Mouse (Mus musculus): Measurements from ENCODE around the gene Sema4b. TPM values are rescaled to one million over a fixed set of nuclear protein-coding genes. Genes with fewer than 3 reads are reported as not detected.

The Sema4b gene
- total and polyA plus RNA-seq, 3 experiments = 10.9 to 17.3 TPM; not detected in 1

DNA sequence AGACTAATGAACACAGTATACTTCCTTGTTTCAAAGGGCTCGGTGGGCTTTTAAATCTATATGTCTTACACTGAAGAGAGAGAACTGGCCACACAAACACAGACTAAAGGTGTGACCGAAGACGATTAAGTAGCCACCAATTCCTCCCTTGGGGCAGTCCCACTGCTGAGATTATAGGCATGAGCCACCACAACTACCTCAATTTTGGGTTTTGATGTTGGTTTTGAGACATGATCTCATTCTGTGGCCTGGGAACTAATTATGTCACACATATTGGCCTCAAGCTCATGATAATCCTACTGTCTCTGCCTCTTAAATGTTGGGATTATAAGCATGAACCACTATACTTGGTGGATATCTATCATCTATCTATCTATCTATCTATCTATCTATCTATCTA is 9.2 kb upstream of the Sema4b start:
- Histone ChIP-seq H3K36me3 (ENCODE audit: control insufficient read depth in 1 of 2, insufficient read depth in 2 of 2, low read length in 2 of 2) (peaks cover 0 to 19% of the 10 kb centered on the region in 2 experiments; a peak in 2 of 4 replicates), H3K27me3 (ENCODE audit: control insufficient read depth in 1 of 2, insufficient read depth in 2 of 2, low read length in 2 of 2) (no peaks in the 10 kb centered on the region), H3K4me3 (ENCODE audit: control insufficient read depth in 1 of 2, insufficient read depth in 1 of 2, low read depth in 2 of 2, low read length in 2 of 2) (no peak overlapping the region), H3K27ac (ENCODE audit: control insufficient read depth, low read depth, low read length) (no peak overlapping the region), H3K9ac (ENCODE audit: control insufficient read depth, low read depth, low read length, poor library complexity, severe bottlenecking) (no peak overlapping the region), H3K4me1 (ENCODE audit: control insufficient read depth in 1 of 2, insufficient read depth in 2 of 2, low read length in 2 of 2) (peaks cover 10 to 51% of the 10 kb centered on the region in 2 experiments), H3K9me3 (replicated peaks; ENCODE audit: insufficient read depth, low read length) (no peaks in the 10 kb centered on the region), H3K79me2 (ENCODE audit: control insufficient read depth, insufficient read depth, low read length, poor library complexity) (no peaks in the 10 kb centered on the region)
- TF ChIP-seq ZMIZ1 (IDR thresholded peaks at IDR 0.05; ENCODE audit: low read depth, low read length) (no peak), RAD21 (IDR thresholded peaks at IDR 0.05; ENCODE audit: low read depth, low read length) (no peak), MAFK (IDR thresholded peaks at IDR 0.05; ENCODE audit: borderline replicate concordance, low read depth, low read length) (no peak), CHD1 (IDR thresholded peaks at IDR 0.05; ENCODE audit: low read depth, low read length) (no peak), MAX (IDR thresholded peaks at IDR 0.05; ENCODE audit: low read length) (no peak), BHLHE40 (IDR thresholded peaks at IDR 0.05; ENCODE audit: borderline replicate concordance, low read depth, low read length) (no peak), UBTF (IDR thresholded peaks at IDR 0.05; ENCODE audit: borderline replicate concordance, insufficient read depth, low read depth, low read length) (no peak), ETS1 (IDR thresholded peaks at IDR 0.05; ENCODE audit: low read depth, low read length) (no peak), POLR2AphosphoS2 (IDR thresholded peaks at IDR 0.05; ENCODE audit: low read length) (no peak), USF2 (IDR thresholded peaks at IDR 0.05; ENCODE audit: borderline replicate concordance in 1 of 2, insufficient read depth in 1 of 2, low read depth in 1 of 2, low read length in 2 of 2) (no peak), ZC3H11A (IDR thresholded peaks at IDR 0.05; ENCODE audit: low read depth, low read length) (no peak), NELFE (IDR thresholded peaks at IDR 0.05; ENCODE audit: low read depth, low read length) (no peak), USF1 (IDR thresholded peaks at IDR 0.05; ENCODE audit: low read depth, low read length) (no peak), RCOR1 (IDR thresholded peaks at IDR 0.05; ENCODE audit: low read depth, low read length) (no peak), TCF12 (IDR thresholded peaks at IDR 0.05; ENCODE audit: low read depth, low read length) (no peak), TBP (IDR thresholded peaks at IDR 0.05; ENCODE audit: low read depth, low read length) (no peak), MEF2A (IDR thresholded peaks at IDR 0.05; ENCODE audit: extremely low read depth, insufficient replicate concordance, low read depth, low read length, poor library complexity, severe bottlenecking) (no peak)
- DNase-seq (ENCODE audit: low read depth, low spot score) = no peak

DNA sequence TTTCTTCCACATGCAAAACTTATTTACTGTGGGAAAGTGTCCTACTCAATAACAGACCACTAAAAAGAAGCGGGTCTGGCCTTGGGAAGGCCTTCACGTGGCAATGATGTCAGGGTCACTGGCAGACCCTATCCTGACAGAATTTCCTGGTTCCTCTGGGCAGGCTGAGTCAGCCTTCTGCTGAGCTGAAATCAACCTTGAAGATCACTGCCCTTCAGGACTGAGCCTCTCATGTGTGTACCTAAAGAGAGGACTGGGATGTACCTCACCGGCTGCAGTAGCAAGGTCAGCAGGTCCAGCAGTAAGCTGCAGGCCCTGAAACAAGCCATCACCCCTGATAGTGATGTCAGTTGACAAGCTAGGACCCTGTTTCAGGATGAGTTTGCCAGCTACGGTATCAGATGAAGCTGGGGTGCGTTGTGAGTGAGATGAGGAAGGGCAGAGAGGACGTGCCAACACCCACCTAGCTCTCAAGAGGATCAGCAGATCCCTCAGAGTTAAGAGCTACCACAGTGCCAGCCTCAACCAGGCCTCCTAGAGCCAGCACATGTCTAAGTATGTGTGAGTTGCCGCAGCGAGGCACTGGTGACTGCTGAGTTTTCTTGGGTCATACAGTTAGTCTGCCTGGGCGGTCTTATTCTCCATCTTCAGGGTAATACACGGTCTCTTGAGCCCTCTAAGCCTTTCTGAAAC is 8.5 kb upstream of the Sema4b start:
- no peak overlapping the region for H3K4me3 ChIP-seq (ENCODE audit: control insufficient read depth in 1 of 2, insufficient read depth in 1 of 2, low read depth in 2 of 2, low read length in 2 of 2)
- H3K27me3 ChIP-seq (ENCODE audit: control insufficient read depth in 1 of 2, insufficient read depth in 2 of 2, low read length in 2 of 2) = no peaks in the 10 kb centered on the region
- H3K79me2 ChIP-seq (ENCODE audit: control insufficient read depth, insufficient read depth, low read length, poor library complexity) = no peaks in the 10 kb centered on the region
- no peaks in the 10 kb centered on the region for H3K9me3 ChIP-seq (replicated peaks; ENCODE audit: insufficient read depth, low read length)
- no peak overlapping the region for H3K27ac ChIP-seq (ENCODE audit: control insufficient read depth, low read depth, low read length)
- DNase-seq (ENCODE audit: low read depth, low spot score) = no peak
- TF ChIP-seq ETS1 (IDR thresholded peaks at IDR 0.05; ENCODE audit: low read depth, low read length) = no peak
- no peak for TF ChIP-seq USF1 (IDR thresholded peaks at IDR 0.05; ENCODE audit: low read depth, low read length)
- TF ChIP-seq TBP (IDR thresholded peaks at IDR 0.05; ENCODE audit: low read depth, low read length) = no peak
- no peak for TF ChIP-seq CTCF (IDR thresholded peaks at IDR 0.05 in 2 of 3, conservative IDR thresholded peaks at IDR 0.05 in 1 of 3; ENCODE audit: control insufficient read depth in 1 of 3, insufficient read depth in 1 of 3, low read depth in 2 of 3, low read length in 3 of 3, poor library complexity in 1 of 3, severe bottlenecking in 1 of 3)
- no peak for TF ChIP-seq MXI1 (IDR thresholded peaks at IDR 0.05; ENCODE audit: low read depth, low read length)
- no peak for TF ChIP-seq ELF1 (IDR thresholded peaks at IDR 0.05; ENCODE audit: low read depth, low read length)
- no peak for TF ChIP-seq MAX (IDR thresholded peaks at IDR 0.05; ENCODE audit: low read length)
- no peak for TF ChIP-seq MAFK (IDR thresholded peaks at IDR 0.05; ENCODE audit: borderline replicate concordance, low read depth, low read length)
- TF ChIP-seq MYB (IDR thresholded peaks at IDR 0.05; ENCODE audit: low read depth, low read length) = no peak
- H3K4me1 ChIP-seq (ENCODE audit: control insufficient read depth in 1 of 2, insufficient read depth in 2 of 2, low read length in 2 of 2) = peaks cover 10 to 45% of the 10 kb centered on the region in 2 experiments
- H3K9ac ChIP-seq (ENCODE audit: control insufficient read depth, low read depth, low read length, poor library complexity, severe bottlenecking) = no peak overlapping the region
- peaks cover 0 to 19% of the 10 kb centered on the region in 2 experiments; a peak in 2 of 4 replicates for H3K36me3 ChIP-seq (ENCODE audit: control insufficient read depth in 1 of 2, insufficient read depth in 2 of 2, low read length in 2 of 2)

All from MEL (cell line).